34 mouse cellular contexts compared by ENCODE assay signal in the genomic region with DNA sequence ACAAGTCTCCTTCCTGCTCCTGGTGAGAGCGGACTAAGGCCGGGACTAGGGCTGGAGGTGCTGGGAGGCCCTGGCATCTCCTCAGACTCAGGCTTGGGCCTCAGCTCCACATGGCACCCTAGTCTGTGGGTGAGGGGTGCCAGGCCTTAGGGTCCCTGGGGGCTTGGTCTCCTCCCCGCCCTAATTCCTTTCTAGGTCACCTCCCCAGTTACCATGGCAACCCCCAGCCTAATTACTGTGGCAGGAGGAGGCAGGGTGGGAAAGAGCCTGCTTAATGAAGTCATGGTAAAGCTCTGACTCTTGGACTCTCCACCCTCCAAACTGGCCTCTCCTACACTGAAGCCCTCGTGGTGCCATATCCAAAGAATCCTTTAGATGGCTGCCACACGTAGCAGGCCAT. TPM values are rescaled to one million over a fixed set of nuclear protein-coding genes. Genes with fewer than 3 reads are reported as not detected.
DNase-seq lines count a peak whose midpoint lies in the region; ATAC-seq and TF ChIP-seq lines count a peak whose summit lies in the region.
"Had no signal": no experiment of that assay in that cellular context is flagged by ENCODE, and none has a peak within 500 bp of the region (broad histone marks: within the 10 kb centered on the region; RNA-seq: fewer than 3 reads in every experiment).

No protein-coding gene starts in this region.

- peaks cover 20% of the 10 kb centered on the region for H3K27me3 ChIP-seq in forebrain, embryonic 10.5 days (ENCODE audit: poor library complexity, severe bottlenecking)
- no peaks in the 10 kb centered on the region; the same call in 1 of the 2 replicates for H3K27me3 ChIP-seq in forebrain, embryonic 11.5 days (ENCODE audit: control insufficient read depth, insufficient read depth, low read length)
- no peaks in the 10 kb centered on the region for H3K27me3 ChIP-seq in intestine, embryonic 15.5 days (replicated peaks)
- 0 out of 2 replicates have a peak, but pooled peaks cover under 1% of the 10 kb centered on the region for H3K27me3 ChIP-seq in intestine, postnatal 0 days (replicated peaks; ENCODE audit: control insufficient read depth, insufficient read depth, low read length)
- H3K27me3 ChIP-seq: embryonic facial prominence, embryonic 13.5 days; forebrain, embryonic 15.5 days; Patski had no signal

- DNase-seq in forebrain, embryonic 10.5 days (ENCODE audit: extremely low spot score, low spot score), result no peak
- no peak for DNase-seq in forebrain, embryonic 11.5 days (ENCODE audit: low spot score)
- DNase-seq in ZHBTc4 (ENCODE audit: low read depth, low spot score), result peak; percentile 36
- DNase-seq in retina, embryonic 14.5 days (ENCODE audit: low spot score), result peak; percentile 70
- no peak for DNase-seq in embryo, embryonic 11 days
- DNase-seq in gastrocnemius, postnatal 25 days, result no peak
- DNase-seq: adrenal gland, adult 8-10 months; cerebellum, adult 11-12 months; gastrocnemius, postnatal 10 days; heart, adult 18-20 months; heart, postnatal 14 days; kidney, adult 2 months; kidney, postnatal 10 days; lung, adult 2 months; lung, postnatal 14 days; right cerebral cortex, postnatal 4 days; thymus, postnatal 36 days had no signal

- H3K4me2 ChIP-seq in forebrain, embryonic 11.5 days (ENCODE audit: low read depth, low read length, severe bottlenecking), result no peak overlapping the region
- H3K4me2 ChIP-seq in intestine, embryonic 15.5 days (replicated peaks), result no peak overlapping the region
- H3K4me2 ChIP-seq in intestine, postnatal 0 days (replicated peaks; ENCODE audit: low read depth), result no peak overlapping the region
- H3K4me2 ChIP-seq: embryonic facial prominence, embryonic 13.5 days; forebrain, embryonic 15.5 days; heart, embryonic 13.5 days; limb, embryonic 12.5 days; liver, embryonic 11.5 days; midbrain, embryonic 12.5 days had no signal

- no peak for ATAC-seq in forebrain, embryonic 11.5 days (replicated peaks; ENCODE audit: low FRiP score)
- ATAC-seq in intestine, embryonic 15.5 days, result peak; percentile 37; the same call in 1 of the 2 replicates
- no peak for ATAC-seq in intestine, postnatal 0 days
- ATAC-seq: activated CD4-positive, CD25-positive, alpha-beta regulatory T cell, adult 4 months; forebrain, embryonic 15.5 days; Patski had no signal

- 75% methylated on average over 5 of the region's 5 CpGs for WGBS in forebrain, embryonic 10.5 days
- 69% methylated on average over 5 of the region's 5 CpGs for WGBS in forebrain, embryonic 11.5 days
- 73% methylated on average over 5 of the region's 5 CpGs for WGBS in intestine, embryonic 15.5 days
- 55% methylated on average over 5 of the region's 5 CpGs for WGBS in intestine, postnatal 0 days

- H3K4me3 ChIP-seq in forebrain, embryonic 10.5 days, result no peak overlapping the region
- no peak overlapping the region for H3K4me3 ChIP-seq in forebrain, embryonic 11.5 days (ENCODE audit: low read depth, low read length)
- no peak overlapping the region for H3K4me3 ChIP-seq in intestine, embryonic 15.5 days (replicated peaks)
- H3K4me3 ChIP-seq in intestine, postnatal 0 days (ENCODE audit: low read depth, low read length), result no peak overlapping the region
- H3K4me3 ChIP-seq: embryonic facial prominence, embryonic 13.5 days; erythroblast, embryonic 14.5 days; forebrain, embryonic 15.5 days; heart, embryonic 13.5 days; limb, embryonic 12.5 days; midbrain, embryonic 12.5 days had no signal

- H3K9ac ChIP-seq in forebrain, embryonic 11.5 days (ENCODE audit: low read length), result no peak overlapping the region
- no peak overlapping the region for H3K9ac ChIP-seq in intestine, embryonic 15.5 days
- H3K9ac ChIP-seq in intestine, postnatal 0 days (ENCODE audit: low read depth, low read length), result no peak overlapping the region
- H3K9ac ChIP-seq: embryonic facial prominence, embryonic 13.5 days; forebrain, embryonic 15.5 days; heart, embryonic 13.5 days; midbrain, embryonic 12.5 days had no signal

- peaks cover 31% of the 10 kb centered on the region for H3K4me1 ChIP-seq in forebrain, embryonic 10.5 days
- H3K4me1 ChIP-seq in forebrain, embryonic 11.5 days (replicated peaks; ENCODE audit: control insufficient read depth, insufficient read depth, low read length), result peaks cover 7% of the 10 kb centered on the region; the same call in 1 of the 2 replicates
- peaks cover 2% of the 10 kb centered on the region for H3K4me1 ChIP-seq in intestine, embryonic 15.5 days (replicated peaks)
- H3K4me1 ChIP-seq in intestine, postnatal 0 days (replicated peaks; ENCODE audit: control insufficient read depth, insufficient read depth, low read length), result no peaks in the 10 kb centered on the region

- H3K9me3 ChIP-seq in forebrain, embryonic 10.5 days, result peaks cover 7% of the 10 kb centered on the region; the same call in 1 of the 2 replicates
- no peaks in the 10 kb centered on the region for H3K9me3 ChIP-seq in forebrain, embryonic 11.5 days (ENCODE audit: control insufficient read depth, low read length)
- no peaks in the 10 kb centered on the region for H3K9me3 ChIP-seq in intestine, embryonic 15.5 days
- H3K9me3 ChIP-seq in intestine, postnatal 0 days (ENCODE audit: control insufficient read depth), result no peaks in the 10 kb centered on the region
- H3K9me3 ChIP-seq: embryonic facial prominence, embryonic 13.5 days; forebrain, embryonic 15.5 days; heart, embryonic 13.5 days; limb, embryonic 12.5 days; midbrain, embryonic 12.5 days had no signal

- peak overlapping the region; percentile 35; the same call in 1 of the 2 replicates for H3K27ac ChIP-seq in forebrain, embryonic 10.5 days
- no peak overlapping the region for H3K27ac ChIP-seq in forebrain, embryonic 11.5 days (ENCODE audit: low read depth, low read length)
- H3K27ac ChIP-seq in intestine, embryonic 15.5 days, result no peak overlapping the region
- H3K27ac ChIP-seq in intestine, postnatal 0 days (ENCODE audit: low read depth, low read length), result no peak overlapping the region
- H3K27ac ChIP-seq: embryonic facial prominence, embryonic 13.5 days; forebrain, embryonic 15.5 days; heart, embryonic 13.5 days; limb, embryonic 12.5 days; midbrain, embryonic 12.5 days had no signal

- TF ChIP-seq CTCF in intestine, postnatal 0 days (IDR thresholded peaks at IDR 0.05; ENCODE audit: low read depth), result no peak

- H3K36me3 ChIP-seq in forebrain, embryonic 10.5 days (replicated peaks), result peaks cover 86% of the 10 kb centered on the region
- H3K36me3 ChIP-seq in forebrain, embryonic 11.5 days (ENCODE audit: control insufficient read depth, insufficient read depth, low read length), result peaks cover 15% of the 10 kb centered on the region
- H3K36me3 ChIP-seq in intestine, embryonic 15.5 days, result peaks cover 21% of the 10 kb centered on the region
- H3K36me3 ChIP-seq in intestine, postnatal 0 days (ENCODE audit: control insufficient read depth, insufficient read depth), result peaks cover 20% of the 10 kb centered on the region; the same call in 1 of the 2 replicates

RNA-seq across cellular contexts. Expression of a gene that starts 6.9 kb away (rescaled TPM):
- polyA plus RNA-seq in forebrain, embryonic 10.5 days (2016; fragmentation: Nextera tagmentation; extraction: Ambion mirVana), result 0.19 TPM in 1 of 2 replicates, not detected in the other
- polyA plus RNA-seq in forebrain, embryonic 11.5 days (2014; fragmentation: Nextera tagmentation; extraction: Ambion mirVana), result 0.53 TPM in 1 of 2 replicates, not detected in the other
- 0.21 TPM in 1 of 2 replicates, not detected in the other for polyA plus RNA-seq in intestine, embryonic 15.5 days (2015; fragmentation: Nextera tagmentation; extraction: Ambion mirVana)
- polyA plus RNA-seq in intestine, postnatal 0 days (2015; fragmentation: Nextera tagmentation; extraction: Ambion mirVana), result not detected in 2 replicates
- not detected for total RNA-seq in gastrocnemius, postnatal 25 days (2021)
- total RNA-seq: gastrocnemius, postnatal 10 days; heart, adult 18-20 months; heart, postnatal 14 days had no signal
- polyA plus RNA-seq: activated CD4-positive, CD25-positive, alpha-beta regulatory T cell, adult 4 months; embryonic facial prominence, embryonic 13.5 days; erythroblast, embryonic 14.5 days; heart, embryonic 13.5 days; liver, embryonic 11.5 days had no signal

RNA-seq across cellular contexts. Expression of a gene that starts 8.8 kb away (rescaled TPM):
- polyA plus RNA-seq in forebrain, embryonic 10.5 days (2016; fragmentation: Nextera tagmentation; extraction: Ambion mirVana), result 4.7 and 5.2 TPM in 2 replicates
- polyA plus RNA-seq in forebrain, embryonic 11.5 days (2014; fragmentation: Nextera tagmentation; extraction: Ambion mirVana), result 11.0 and 11.1 TPM in 2 replicates
- polyA plus RNA-seq in intestine, embryonic 15.5 days (2015; fragmentation: Nextera tagmentation; extraction: Ambion mirVana), result 5.2 and 5.3 TPM in 2 replicates
- polyA plus RNA-seq in intestine, postnatal 0 days (2015; fragmentation: Nextera tagmentation; extraction: Ambion mirVana), result 1.8 and 2.2 TPM in 2 replicates
- 1 to 10 TPM; 3.1 to 3.9 TPM for total RNA-seq in gastrocnemius, postnatal 25 days (2021)

RNA-seq across cellular contexts. Expression of a gene that starts 9.5 kb away (rescaled TPM):
- 259 and 290 TPM in 2 replicates for polyA plus RNA-seq in forebrain, embryonic 10.5 days (2016; fragmentation: Nextera tagmentation; extraction: Ambion mirVana)
- 250 and 283 TPM in 2 replicates for polyA plus RNA-seq in forebrain, embryonic 11.5 days (2014; fragmentation: Nextera tagmentation; extraction: Ambion mirVana)
- 442 and 459 TPM in 2 replicates for polyA plus RNA-seq in intestine, embryonic 15.5 days (2015; fragmentation: Nextera tagmentation; extraction: Ambion mirVana)
- polyA plus RNA-seq in intestine, postnatal 0 days (2015; fragmentation: Nextera tagmentation; extraction: Ambion mirVana), result 584 and 590 TPM in 2 replicates
- total RNA-seq in gastrocnemius, postnatal 25 days (2021), result 100 to 1,000 TPM; 126 to 144 TPM

RNA-seq across cellular contexts. Expression of a gene that starts 10.6 kb away (rescaled TPM):
- not detected in 2 replicates for polyA plus RNA-seq in forebrain, embryonic 10.5 days (2016; fragmentation: Nextera tagmentation; extraction: Ambion mirVana)
- not detected in 2 replicates for polyA plus RNA-seq in forebrain, embryonic 11.5 days (2014; fragmentation: Nextera tagmentation; extraction: Ambion mirVana)
- polyA plus RNA-seq in intestine, embryonic 15.5 days (2015; fragmentation: Nextera tagmentation; extraction: Ambion mirVana), result not detected in 2 replicates
- polyA plus RNA-seq in intestine, postnatal 0 days (2015; fragmentation: Nextera tagmentation; extraction: Ambion mirVana), result 0.07 TPM in 1 of 2 replicates, not detected in the other
- total RNA-seq in gastrocnemius, postnatal 25 days (2021), result not detected
- total RNA-seq: adrenal gland, adult 8-10 months; ES-E14; gastrocnemius, postnatal 10 days; heart, adult 18-20 months; heart, postnatal 14 days; layer of hippocampus, adult 18-20 months; layer of hippocampus, postnatal 14 days; megakaryocyte progenitor cell, adult 5-6 weeks had no signal
- polyA plus RNA-seq: activated CD4-positive, CD25-positive, alpha-beta regulatory T cell, adult 4 months; cortical plate, adult 2 months; embryonic facial prominence, embryonic 13.5 days; erythroblast, embryonic 14.5 days; forebrain, embryonic 15.5 days; heart, embryonic 13.5 days; limb, embryonic 12.5 days; liver, embryonic 11.5 days; lung, adult 2 months; midbrain, embryonic 12.5 days; Patski; stomach, embryonic 14.5 days had no signal

RNA-seq across cellular contexts. Expression of a gene that starts 13.7 kb away (rescaled TPM):
- not detected in 2 replicates for polyA plus RNA-seq in forebrain, embryonic 10.5 days (2016; fragmentation: Nextera tagmentation; extraction: Ambion mirVana)
- not detected in 2 replicates for polyA plus RNA-seq in forebrain, embryonic 11.5 days (2014; fragmentation: Nextera tagmentation; extraction: Ambion mirVana)
- polyA plus RNA-seq in intestine, embryonic 15.5 days (2015; fragmentation: Nextera tagmentation; extraction: Ambion mirVana), result not detected in 2 replicates
- not detected in 2 replicates for polyA plus RNA-seq in intestine, postnatal 0 days (2015; fragmentation: Nextera tagmentation; extraction: Ambion mirVana)
- not detected for total RNA-seq in gastrocnemius, postnatal 25 days (2021)
- total RNA-seq: adrenal gland, adult 8-10 months; ES-E14; gastrocnemius, postnatal 10 days; heart, adult 18-20 months; heart, postnatal 14 days; layer of hippocampus, adult 18-20 months; layer of hippocampus, postnatal 14 days; megakaryocyte progenitor cell, adult 5-6 weeks had no signal
- polyA plus RNA-seq: cortical plate, adult 2 months; embryonic facial prominence, embryonic 13.5 days; erythroblast, embryonic 14.5 days; forebrain, embryonic 15.5 days; heart, embryonic 13.5 days; limb, embryonic 12.5 days; liver, embryonic 11.5 days; lung, adult 2 months; midbrain, embryonic 12.5 days; Patski; stomach, embryonic 14.5 days had no signal

Comparison
In these comparisons a context has a peak if more than half of its experiments do, and no peak if none do; other contexts are left out.
1. DNase-seq: peak in ZHBTc4 (single experiment) and retina, embryonic 14.5 days (single experiment); none in forebrain, embryonic 10.5 days (single experiment), forebrain, embryonic 11.5 days (single experiment), embryo, embryonic 11 days (single experiment) and gastrocnemius, postnatal 25 days (single experiment).